Mouse (Mus musculus) inflammation-experienced regulatory T-cells (primary cell): ENCODE results near the gene 2310009B15Rik. TPM values are rescaled to one million over a fixed set of nuclear protein-coding genes. Genes with fewer than 3 reads are reported as not detected.

Experiments used
- polyA plus RNA-seq, 2 experiments: library from polyadenylated mRNA; unstranded; fragments of 100-300 nt; shearing (Covaris generic); gene quantifications; one replicate each; pipeline ENCODE4 v1.2.1; 2017

The 2310009B15Rik gene
- 10 to 100 TPM; 14.0 to 14.5 TPM for polyA plus RNA-seq

DNA sequence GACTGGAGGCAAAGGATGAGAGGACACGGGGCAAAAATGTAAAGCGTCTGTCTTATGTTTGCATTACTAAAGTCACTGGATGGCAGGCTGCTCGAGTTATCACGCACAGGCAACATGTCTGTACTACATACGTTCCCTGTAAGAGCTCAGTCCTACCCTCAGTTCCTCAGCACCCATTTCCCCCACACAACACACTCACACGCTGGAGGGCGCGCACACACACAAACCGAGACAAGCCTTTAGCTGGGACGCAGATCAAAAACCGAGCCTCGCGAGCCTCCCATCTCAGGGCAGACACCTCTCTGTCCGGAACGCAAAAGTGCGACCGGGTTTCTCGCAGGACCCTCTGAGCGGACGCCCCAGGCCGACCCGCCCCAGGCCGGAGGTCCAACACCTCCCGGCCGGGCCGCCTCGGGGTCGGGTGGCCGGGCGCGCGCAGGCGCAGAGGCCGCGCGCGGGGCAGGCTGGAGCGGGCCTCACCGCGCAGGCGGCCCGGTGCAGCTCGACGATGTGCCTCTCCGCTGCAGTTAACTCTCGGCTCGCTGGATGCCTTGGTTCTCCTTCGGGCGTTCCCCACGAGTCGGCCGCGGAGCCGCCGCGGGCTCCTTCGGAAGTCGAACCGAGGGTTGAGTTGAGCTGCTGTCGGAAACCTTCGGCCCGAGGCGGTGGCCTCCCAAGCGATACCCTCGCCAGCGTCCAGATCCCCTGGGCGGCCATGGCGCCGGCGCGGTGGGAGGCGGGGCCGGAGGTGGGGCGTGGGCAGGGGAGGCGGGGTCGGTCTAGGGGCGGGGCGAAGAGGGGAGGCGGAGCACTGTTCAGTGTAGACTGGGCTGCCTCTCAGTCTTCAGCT lies at the start of gene 2310009B15Rik:
Gene 2310009B15Rik (minus strand): TSS at position 752 of the 850 bp plus-strand sequence.

DNA sequence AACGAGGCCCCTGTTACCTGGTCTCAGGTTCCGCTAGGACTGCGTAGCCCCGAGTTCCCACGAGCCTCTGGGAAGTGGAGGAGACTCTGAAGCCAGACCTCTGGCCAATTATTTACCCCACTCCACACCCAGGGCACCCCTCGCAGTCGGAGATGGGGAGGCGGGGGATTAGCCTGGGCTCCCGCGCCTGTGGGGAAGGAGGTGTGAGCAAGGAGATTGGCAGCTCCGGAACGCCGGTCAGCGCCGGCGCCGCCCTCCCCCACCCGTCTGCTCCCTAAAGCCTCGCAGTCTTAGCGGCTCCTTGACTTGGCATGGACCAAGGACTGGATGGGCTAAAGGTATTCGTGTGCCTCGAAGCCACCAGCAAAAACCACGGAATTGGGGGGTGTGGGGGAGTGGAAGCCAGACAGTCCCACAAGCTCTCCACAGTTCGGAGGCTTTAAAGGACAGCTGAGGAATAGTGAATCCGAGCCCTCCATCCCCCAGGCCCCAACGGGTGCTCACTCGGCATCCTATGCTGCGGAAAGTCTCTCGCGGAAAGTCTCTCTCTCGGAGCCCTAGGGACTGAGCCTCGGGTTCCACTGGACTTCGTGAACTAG lies 8.0 kb downstream of the 2310009B15Rik start, which contains the start of gene Lhx9:
Gene Lhx9 (minus strand): TSS at position 67 of the 599 bp plus-strand sequence.

Other genes with a start within 250 kb of the 2310009B15Rik start
- gene Nek7, start 236.7 kb downstream of the 2310009B15Rik start, polyA plus RNA-seq = 100 to 1,000 TPM in 1 of 2 experiments, 10 to 100 TPM in 1; 86.6 to 110 TPM
- gene Lhx9, start 8.3 kb downstream of the 2310009B15Rik start, polyA plus RNA-seq = 1 to 10 TPM in 1 of 2 experiments, under 1 TPM in 1; 0.58 to 2.1 TPM
- 10 to 100 TPM; 39.4 to 48.9 TPM for gene Dennd1b, start 106.6 kb upstream of the 2310009B15Rik start, polyA plus RNA-seq